Mouse (Mus musculus) kidney, embryonic 15.5 days (tissue): ENCODE measurements around the gene Nos1. TPM values are rescaled to one million over a fixed set of nuclear protein-coding genes. Genes with fewer than 3 reads are reported as not detected.

Source experiments
- ATAC-seq: fragments of 200-750 bp; cut with Nextera tagmentation; replicated peaks from 2 replicates; pipeline ENCODE4 v1.8.0; 2017; ENCODE audit warnings: moderate TSS enrichment; ENCODE audit not compliant: low FRiP score
- H3K27ac ChIP-seq: fragments of 300-500 bp; sonication (generic); 2 replicates; pipeline ENCODE4 v1.5.1; 2015; ENCODE audit warnings: mild to moderate bottlenecking, inconsistent platforms
- H3K27me3 ChIP-seq: fragments of 300-500 bp; sonication (generic); 2 replicates; pipeline ENCODE4 v1.6.1; 2015; ENCODE audit warnings: inconsistent platforms
- H3K36me3 ChIP-seq: fragments of 300-500 bp; sonication (generic); 2 replicates; pipeline ENCODE4 v1.6.1; 2015; ENCODE audit warnings: inconsistent platforms
- H3K4me1 ChIP-seq: fragments of 300-500 bp; sonication (generic); 2 replicates; pipeline ENCODE4 v1.6.1; 2015; ENCODE audit warnings: inconsistent platforms
- H3K4me2 ChIP-seq: fragments of 300-500 bp; sonication (generic); 2 replicates; pipeline ENCODE4 v1.6.1; 2015; ENCODE audit warnings: moderate library complexity, mild to moderate bottlenecking, inconsistent platforms
- H3K4me3 ChIP-seq: fragments of 300-500 bp; sonication (generic); replicated peaks from 2 replicates; pipeline ENCODE4 v1.5.1; 2015; ENCODE audit warnings: mild to moderate bottlenecking, inconsistent platforms
- H3K9ac ChIP-seq: fragments of 300-500 bp; sonication (generic); 2 replicates; pipeline ENCODE4 v1.6.1; 2015; ENCODE audit warnings: mild to moderate bottlenecking, inconsistent platforms
- H3K9me3 ChIP-seq: fragments of 300-500 bp; sonication (generic); replicated peaks from 2 replicates; pipeline ENCODE4 v1.6.1; 2016; ENCODE audit warnings: inconsistent platforms
- WGBS: fragments of 180-500 bp; shearing (Covaris S2); methylation state at CpG from one replicate; pipeline ENCODE4 v1.1.7; 2015; ENCODE audit warnings: mixed read lengths; 5-methylcytosine and 5-hydroxymethylcytosine counted together
- polyA plus RNA-seq: library from polyadenylated mRNA; unstranded; fragments of >200 nt; fragmentation: Nextera tagmentation; extraction: Ambion mirVana; gene quantifications from 2 replicates; pipeline ENCODE4 v1.2.1, GENCODE M21; 2015

Gene Nos1
- polyA plus RNA-seq, 1 experiment from 2014 or later: 0.92 TPM

DNA sequence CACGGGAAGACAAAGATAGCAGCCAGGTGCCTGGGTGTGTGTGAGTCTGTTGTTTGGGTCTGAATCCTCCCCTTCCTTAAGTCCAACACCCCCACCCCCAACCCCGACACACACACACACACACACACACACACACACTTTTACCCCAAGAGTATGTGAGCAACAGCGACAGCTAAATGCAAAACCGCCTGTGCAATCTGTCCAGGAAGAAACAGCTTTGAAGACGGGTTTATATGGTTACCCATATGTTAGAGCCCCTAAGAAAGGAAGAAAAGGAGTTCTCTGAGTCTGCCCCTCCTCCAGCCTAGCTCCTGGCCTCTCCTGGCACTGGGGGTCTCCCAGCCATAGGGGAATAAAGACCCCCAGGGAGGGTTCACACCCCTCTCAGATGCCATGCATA, 60.2 kb downstream of the Nos1 start:
- H3K27me3 ChIP-seq: peaks cover 85% of the 10 kb centered on the region
- H3K4me2 ChIP-seq: no peak overlapping the region
- peaks cover 30% of the 10 kb centered on the region for H3K4me1 ChIP-seq
- no peak for ATAC-seq
- H3K36me3 ChIP-seq: no peaks in the 10 kb centered on the region
- 18% methylated on average over 5 of the region's 5 CpGs for WGBS
- H3K4me3 ChIP-seq: no peak overlapping the region
- H3K9ac ChIP-seq: no peak overlapping the region
- H3K9me3 ChIP-seq: no peaks in the 10 kb centered on the region
- no peak overlapping the region for H3K27ac ChIP-seq

GRCm38 (mm10) chr5:117841651-117842347, 61.0 kb downstream of the Nos1 start:
- Histone ChIP-seq H3K9me3 (no peaks in the 10 kb centered on the region), H3K36me3 (no peaks in the 10 kb centered on the region), H3K27ac (no peak overlapping the region), H3K9ac (no peak overlapping the region), H3K4me1 (peaks cover 30% of the 10 kb centered on the region), H3K4me2 (peak overlapping the region; percentile 54), H3K27me3 (peaks cover 89% of the 10 kb centered on the region), H3K4me3 (peak overlapping the region; percentile 28)
- WGBS: under 1% methylated on average over 44 of the region's 44 CpGs
- ATAC-seq: no peak

DNA sequence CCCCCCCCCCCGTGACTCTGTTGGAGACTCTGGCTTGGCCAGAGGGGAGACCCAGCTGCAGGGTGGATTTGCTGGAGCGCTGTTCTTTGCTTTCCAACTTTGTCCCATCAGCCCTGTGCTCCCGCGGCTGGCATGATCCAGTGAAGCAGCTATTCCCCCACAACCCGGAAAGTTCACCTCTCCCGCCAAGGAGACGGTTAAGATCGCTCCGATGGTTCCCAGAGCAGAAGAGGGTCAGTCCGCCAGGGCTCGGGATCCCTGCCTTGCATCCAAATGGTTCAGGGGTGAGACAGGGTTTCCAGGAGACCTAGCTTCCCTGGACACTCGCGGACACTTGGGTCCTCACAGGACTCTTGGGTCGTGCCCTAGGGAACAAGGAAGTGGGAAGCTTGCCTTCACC, 61.9 kb downstream of the Nos1 start:
- peaks cover 84% of the 10 kb centered on the region for H3K27me3 ChIP-seq

DNA sequence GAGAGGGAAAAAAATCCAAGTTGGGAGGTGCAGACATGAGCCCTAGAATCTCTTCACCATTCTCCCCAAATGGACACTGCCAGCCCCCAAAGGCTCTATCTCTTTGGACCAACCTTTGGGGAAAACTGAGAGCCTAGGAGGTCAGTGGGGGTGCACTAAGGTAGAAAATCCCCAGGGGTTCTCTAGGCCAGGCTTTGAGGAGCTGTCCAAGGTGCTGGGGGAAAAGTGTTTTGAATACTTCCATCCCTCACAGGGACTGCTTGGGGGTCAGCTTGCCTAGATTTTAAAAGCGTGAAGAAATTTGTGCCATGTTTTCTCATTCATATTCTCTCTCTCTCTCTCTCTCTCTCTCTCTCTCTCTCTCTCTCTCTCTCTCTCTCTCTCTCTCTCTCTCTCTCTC, 63.8 kb downstream of the Nos1 start:
- Histone ChIP-seq H3K4me3 (no peak overlapping the region), H3K36me3 (no peaks in the 10 kb centered on the region), H3K4me1 (peaks cover 22% of the 10 kb centered on the region), H3K9me3 (no peaks in the 10 kb centered on the region), H3K27me3 (peaks cover 66% of the 10 kb centered on the region), H3K9ac (no peak overlapping the region), H3K27ac (no peak overlapping the region), H3K4me2 (no peak overlapping the region)
- ATAC-seq: no peak
- 29% methylated on average over 1 of the region's 1 CpGs for WGBS

More for the DNA sequence above, 61.9 kb downstream of the Nos1 start:
- no peak for ATAC-seq
- peaks cover 23% of the 10 kb centered on the region for H3K4me1 ChIP-seq
- H3K9ac ChIP-seq: no peak overlapping the region
- no peaks in the 10 kb centered on the region for H3K36me3 ChIP-seq
- 0 out of 2 replicates have a peak overlapping the region, but pooled peaks have one; percentile 54 for H3K4me2 ChIP-seq
- H3K27ac ChIP-seq: no peak overlapping the region
- H3K4me3 ChIP-seq: no peak overlapping the region
- 3% methylated on average over 14 of the region's 14 CpGs for WGBS
- no peaks in the 10 kb centered on the region for H3K9me3 ChIP-seq

DNA sequence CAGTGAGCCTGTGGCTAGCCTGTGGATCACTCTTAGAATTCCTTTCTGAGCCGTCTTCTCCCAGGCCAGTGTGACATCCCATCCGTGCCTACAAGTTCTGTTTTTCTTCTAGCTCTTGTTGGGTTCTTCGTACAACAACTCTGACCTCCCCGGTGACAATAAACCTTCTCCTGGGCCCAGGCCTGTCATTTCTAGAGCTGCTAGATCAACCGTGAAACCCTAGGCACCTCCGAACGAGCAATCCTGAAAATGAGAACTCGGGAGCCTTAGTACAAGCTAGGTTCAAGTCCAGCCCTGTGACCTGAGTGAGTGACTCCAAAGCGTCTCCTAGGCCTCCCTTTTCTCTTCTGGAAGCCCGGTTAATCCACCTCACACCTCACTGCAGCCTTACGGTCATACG, 69.6 kb downstream of the Nos1 start:
- Histone ChIP-seq H3K4me2 (no peak overlapping the region), H3K27me3 (peaks cover 16% of the 10 kb centered on the region), H3K4me3 (no peak overlapping the region), H3K27ac (no peak overlapping the region), H3K9me3 (no peaks in the 10 kb centered on the region), H3K9ac (no peak overlapping the region), H3K36me3 (no peaks in the 10 kb centered on the region), H3K4me1 (peaks cover 12% of the 10 kb centered on the region)
- WGBS: 64% methylated on average over 12 of the region's 12 CpGs
- no peak for ATAC-seq

GRCm38 (mm10) chr5:117853741-117854140, 72.9 kb downstream of the Nos1 start:
- Histone ChIP-seq H3K4me1 (peaks cover 16% of the 10 kb centered on the region), H3K27ac (no peak overlapping the region), H3K9ac (no peak overlapping the region), H3K4me3 (no peak overlapping the region), H3K36me3 (no peaks in the 10 kb centered on the region), H3K4me2 (no peak overlapping the region), H3K9me3 (no peaks in the 10 kb centered on the region), H3K27me3 (peaks cover 16% of the 10 kb centered on the region)
- WGBS: 44% methylated on average over 10 of the region's 10 CpGs
- ATAC-seq: no peak; the same call in 1 of the 2 replicates

DNA sequence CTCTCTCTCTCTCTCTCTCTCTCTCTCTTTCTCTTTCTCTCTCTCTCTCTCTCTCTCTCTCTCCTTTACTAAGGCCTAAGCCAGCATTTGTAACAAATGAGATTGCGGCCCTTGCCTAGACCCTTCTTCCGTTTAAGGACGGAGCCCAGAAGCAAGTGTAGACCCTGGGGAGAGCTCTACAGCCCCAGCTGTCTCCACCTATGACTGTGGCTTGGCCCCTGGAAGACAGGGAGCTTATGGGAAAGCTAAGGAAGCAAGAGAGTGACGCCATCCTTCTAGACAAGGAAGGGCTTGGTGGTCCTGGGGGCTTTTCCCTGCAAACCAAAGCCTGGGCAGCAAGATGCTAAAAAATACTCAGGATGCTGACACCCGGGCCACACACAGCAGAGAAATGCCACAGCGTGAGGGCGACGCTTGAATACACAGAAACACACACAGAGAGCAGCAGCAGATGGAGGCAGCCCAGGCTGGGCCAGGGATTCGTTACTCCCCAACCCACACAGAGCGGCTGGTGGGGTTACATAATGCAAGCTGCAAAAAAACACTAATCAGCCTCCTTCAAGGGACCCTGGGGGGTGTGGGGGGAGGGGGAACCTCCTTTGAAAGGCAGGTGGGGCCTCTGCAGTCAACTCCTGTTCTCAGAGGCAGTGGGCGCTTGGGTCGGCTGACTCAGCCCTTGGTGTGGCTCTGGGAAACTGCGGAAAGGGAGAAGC, 83.9 kb downstream of the Nos1 start:
- Histone ChIP-seq H3K27ac (no peak overlapping the region), H3K4me1 (peaks cover 6% of the 10 kb centered on the region; the same call in 1 of the 2 replicates), H3K9me3 (no peaks in the 10 kb centered on the region), H3K9ac (no peak overlapping the region), H3K4me3 (no peak overlapping the region), H3K27me3 (peaks cover 7% of the 10 kb centered on the region), H3K36me3 (no peaks in the 10 kb centered on the region), H3K4me2 (no peak overlapping the region)
- ATAC-seq: 0 out of 2 replicates have a peak, but pooled peaks have one; percentile 36
- 24% methylated on average over 13 of the region's 13 CpGs for WGBS

DNA sequence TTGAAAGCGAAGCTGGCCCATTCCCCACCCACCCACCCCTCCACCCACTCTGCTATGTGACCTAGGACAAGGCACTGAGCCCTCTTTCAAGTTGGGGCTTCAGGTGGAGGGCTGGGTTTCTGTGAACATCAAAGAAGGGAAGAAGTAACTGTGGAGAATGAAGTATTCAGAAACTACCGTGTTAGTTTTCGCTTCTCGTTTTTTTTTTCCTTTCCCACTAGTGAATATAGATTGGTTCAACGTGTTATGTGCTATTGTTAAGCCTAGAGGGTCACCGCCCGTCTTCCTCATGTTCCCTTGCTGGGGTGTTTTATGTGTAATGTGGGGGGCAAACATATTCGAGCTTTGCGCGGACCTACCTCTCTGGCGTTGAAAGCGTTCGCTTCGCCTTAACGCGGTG, 85.0 kb downstream of the Nos1 start:
- Histone ChIP-seq H3K36me3 (no peaks in the 10 kb centered on the region), H3K4me3 (no peak overlapping the region), H3K9me3 (no peaks in the 10 kb centered on the region), H3K4me1 (peaks cover 6% of the 10 kb centered on the region; the same call in 1 of the 2 replicates), H3K27ac (no peak overlapping the region), H3K9ac (no peak overlapping the region), H3K4me2 (no peak overlapping the region), H3K27me3 (peaks cover 7% of the 10 kb centered on the region)
- WGBS: 58% methylated on average over 16 of the region's 16 CpGs
- ATAC-seq: no peak

GRCm38 (mm10) chr5:117871614-117872013, 90.8 kb downstream of the Nos1 start:
- H3K9me3 ChIP-seq: no peaks in the 10 kb centered on the region
- no peaks in the 10 kb centered on the region for H3K36me3 ChIP-seq
- no peak overlapping the region for H3K4me3 ChIP-seq
- H3K4me2 ChIP-seq: no peak overlapping the region
- H3K4me1 ChIP-seq: 0 out of 2 replicates have a peak, but pooled peaks cover 2% of the 10 kb centered on the region
- no peaks in the 10 kb centered on the region; the same call in 1 of the 2 replicates for H3K27me3 ChIP-seq
- no peak overlapping the region for H3K9ac ChIP-seq
- no peak for ATAC-seq
- WGBS: 48% methylated on average over 1 of the region's 1 CpGs
- H3K27ac ChIP-seq: no peak overlapping the region

DNA sequence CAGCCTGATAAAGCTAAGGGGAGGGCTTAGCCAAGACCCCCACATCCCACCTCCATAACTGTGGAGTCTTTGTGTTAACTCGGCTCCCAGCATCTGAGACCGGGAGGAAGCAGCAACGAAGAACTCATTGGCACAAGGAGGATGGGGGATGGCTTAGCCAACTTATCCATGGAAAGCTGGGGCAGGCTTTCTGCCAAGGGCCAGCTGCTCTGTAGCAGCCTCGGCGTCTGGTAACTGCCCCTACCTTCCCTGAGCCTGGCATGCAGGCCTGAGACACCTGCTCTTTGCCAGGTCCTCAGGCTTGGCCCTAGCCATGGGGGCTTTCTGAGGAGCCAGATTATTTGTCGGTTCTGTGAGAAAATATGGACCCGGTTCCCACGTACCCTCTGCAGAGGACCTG, 93.0 kb downstream of the Nos1 start:
- H3K4me2 ChIP-seq: no peak overlapping the region
- H3K9ac ChIP-seq: no peak overlapping the region
- H3K27me3 ChIP-seq: no peaks in the 10 kb centered on the region
- WGBS: 84% methylated on average over 8 of the region's 8 CpGs
- H3K27ac ChIP-seq: no peak overlapping the region
- ATAC-seq: no peak
- 0 out of 2 replicates have a peak, but pooled peaks cover 2% of the 10 kb centered on the region for H3K4me1 ChIP-seq
- H3K36me3 ChIP-seq: no peaks in the 10 kb centered on the region
- H3K9me3 ChIP-seq: no peaks in the 10 kb centered on the region
- H3K4me3 ChIP-seq: no peak overlapping the region

GRCm38 (mm10) chr5:117874236-117874635, 93.4 kb downstream of the Nos1 start:
- WGBS: 80% methylated on average over 7 of the region's 7 CpGs
- H3K4me1 ChIP-seq: 0 out of 2 replicates have a peak, but pooled peaks cover 2% of the 10 kb centered on the region
- ATAC-seq: no peak
- H3K9me3 ChIP-seq: no peaks in the 10 kb centered on the region
- no peak overlapping the region for H3K4me3 ChIP-seq
- no peaks in the 10 kb centered on the region for H3K27me3 ChIP-seq
- H3K36me3 ChIP-seq: no peaks in the 10 kb centered on the region
- H3K4me2 ChIP-seq: no peak overlapping the region
- H3K9ac ChIP-seq: no peak overlapping the region
- H3K27ac ChIP-seq: no peak overlapping the region

- H3K9ac ChIP-seq: no peak overlapping the region
- ATAC-seq: no peak
- no peaks in the 10 kb centered on the region for H3K27me3 ChIP-seq
- no peaks in the 10 kb centered on the region for H3K36me3 ChIP-seq
- 39% methylated on average over 14 of the region's 14 CpGs for WGBS
- no peak overlapping the region for H3K4me3 ChIP-seq
- no peak overlapping the region for H3K4me2 ChIP-seq
- H3K4me1 ChIP-seq: no peaks in the 10 kb centered on the region
- no peak overlapping the region for H3K27ac ChIP-seq
- H3K9me3 ChIP-seq: no peaks in the 10 kb centered on the region
Observed at GRCm38 (mm10) chr5:117879136-117879535, 98.3 kb downstream of the Nos1 start.
